Mouse (Mus musculus): Measurements from ENCODE around the gene Zfp423. TPM values are rescaled to one million over a fixed set of nuclear protein-coding genes. Genes with fewer than 3 reads are reported as not detected.
A peak's percentile ranks its signal among the peaks of the same experiment; 100 is the strongest.

The Zfp423 gene
- polyA plus RNA-seq, 1 experiment from 2014 or later = 5.0 TPM

DNA sequence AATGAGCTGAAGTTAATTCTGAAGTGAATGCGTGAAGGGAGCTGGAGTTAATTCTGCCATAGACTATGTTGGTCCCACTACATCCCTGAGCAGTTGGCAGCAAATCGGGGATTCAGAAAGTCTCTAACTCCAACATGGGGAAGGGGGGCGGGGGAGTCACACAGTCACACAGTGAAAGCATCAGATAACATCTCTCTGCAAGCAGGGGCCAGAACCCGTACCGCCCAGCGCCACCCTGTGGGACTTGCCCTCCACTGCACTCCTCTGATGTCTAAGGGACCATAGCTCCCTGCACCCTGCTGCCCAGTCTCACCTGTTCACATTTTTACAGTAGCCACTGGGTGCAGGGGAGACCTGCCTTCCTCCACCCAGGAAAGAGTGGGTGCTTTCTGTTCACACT is 129.2 kb downstream of the Zfp423 start:
- Histone ChIP-seq H3K27ac (no peak overlapping the region), H3K36me3 (no peaks in the 10 kb centered on the region), H3K9me3 (no peaks in the 10 kb centered on the region), H3K4me3 (replicated peaks) (no peak overlapping the region), H3K4me2 (replicated peaks) (no peak overlapping the region), H3K27me3 (replicated peaks) (no peaks in the 10 kb centered on the region), H3K9ac (no peak overlapping the region), H3K4me1 (replicated peaks) (peaks cover 18% of the 10 kb centered on the region)
- WGBS = 27% methylated on average over 6 of the region's 6 CpGs
- no peak for ATAC-seq

DNA sequence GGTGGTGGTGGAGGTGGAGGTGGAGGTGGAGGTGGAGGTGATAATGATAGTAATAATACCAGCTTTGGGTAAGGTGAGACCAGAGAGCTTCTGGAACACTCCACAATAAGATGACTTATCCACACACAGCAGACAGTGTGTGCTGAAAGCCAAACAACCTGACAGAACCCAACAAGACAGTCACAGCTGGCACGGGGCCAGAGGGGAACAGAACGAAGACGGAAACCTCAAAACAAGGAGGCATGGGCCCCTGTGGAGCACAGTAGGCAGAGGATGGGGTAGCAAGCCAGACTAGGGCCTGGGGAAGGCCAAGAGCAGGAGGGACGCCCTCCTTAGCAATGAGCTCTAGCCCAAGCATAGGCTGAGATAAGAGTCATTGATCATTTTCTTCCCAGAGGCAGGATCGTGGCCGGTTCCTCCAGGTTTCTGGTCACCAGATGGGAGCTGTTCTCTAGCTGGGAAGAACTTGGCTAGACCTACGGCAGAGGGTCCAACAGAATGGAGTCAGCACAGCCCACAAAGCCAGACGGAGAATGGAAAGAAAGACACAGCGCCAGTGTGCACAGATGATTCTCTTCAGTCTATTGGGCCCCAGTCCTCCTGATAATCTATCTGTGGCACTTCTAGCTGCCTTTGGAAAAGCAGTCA is 133.3 kb downstream of the Zfp423 start:
- H3K27me3 ChIP-seq (replicated peaks) = no peaks in the 10 kb centered on the region
- no peak for ATAC-seq
- 67% methylated on average over 9 of the region's 9 CpGs for WGBS

DNA sequence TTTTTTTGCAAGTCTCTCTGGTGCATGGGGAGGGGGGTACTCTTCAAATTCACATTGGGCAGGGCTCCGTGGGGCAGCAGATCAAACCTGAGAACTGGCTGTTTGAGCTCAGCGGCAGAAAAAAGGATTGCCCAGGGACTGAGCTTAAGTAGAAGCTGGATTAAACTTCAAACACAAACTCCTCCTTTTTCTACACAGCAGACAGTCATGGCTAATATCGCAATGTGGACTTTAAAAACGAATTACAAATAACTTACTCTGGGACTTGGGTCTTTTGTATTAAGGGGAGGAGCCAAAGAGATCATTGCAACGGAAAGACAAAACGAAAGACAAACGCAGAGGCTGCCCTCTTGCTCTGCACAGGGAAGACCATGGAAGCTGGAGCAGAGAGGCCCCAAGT is 136.2 kb downstream of the Zfp423 start:
- peak overlapping the region; percentile 17; the same call in 1 of the 2 replicates for H3K4me2 ChIP-seq (replicated peaks)
- H3K27ac ChIP-seq = no peak overlapping the region
- no peak overlapping the region for H3K9ac ChIP-seq
- H3K27me3 ChIP-seq (replicated peaks) = no peaks in the 10 kb centered on the region
- no peaks in the 10 kb centered on the region for H3K9me3 ChIP-seq
- no peak for ATAC-seq
- no peak overlapping the region for H3K4me3 ChIP-seq (replicated peaks)
- H3K36me3 ChIP-seq = no peaks in the 10 kb centered on the region
- peaks cover 8% of the 10 kb centered on the region for H3K4me1 ChIP-seq (replicated peaks)
- 15% methylated on average over 7 of the region's 7 CpGs for WGBS

More for the DNA sequence above, 133.3 kb downstream of the Zfp423 start:
- no peaks in the 10 kb centered on the region for H3K9me3 ChIP-seq
- H3K4me3 ChIP-seq (replicated peaks) = no peak overlapping the region
- H3K4me1 ChIP-seq (replicated peaks) = peaks cover 11% of the 10 kb centered on the region
- H3K27ac ChIP-seq = no peak overlapping the region
- no peak overlapping the region for H3K9ac ChIP-seq
- no peak overlapping the region for H3K4me2 ChIP-seq (replicated peaks)
- no peaks in the 10 kb centered on the region for H3K36me3 ChIP-seq

GRCm38 (mm10) chr8:87822690-87823089 is 136.7 kb downstream of the Zfp423 start:
- no peaks in the 10 kb centered on the region for H3K27me3 ChIP-seq (replicated peaks)
- H3K9me3 ChIP-seq = no peaks in the 10 kb centered on the region
- H3K36me3 ChIP-seq = no peaks in the 10 kb centered on the region
- WGBS = 31% methylated on average over 12 of the region's 12 CpGs
- H3K4me2 ChIP-seq (replicated peaks) = 0 out of 2 replicates have a peak overlapping the region, but pooled peaks have one; percentile 17
- no peak overlapping the region for H3K27ac ChIP-seq
- no peak overlapping the region for H3K9ac ChIP-seq
- H3K4me1 ChIP-seq (replicated peaks) = peaks cover 8% of the 10 kb centered on the region
- H3K4me3 ChIP-seq (replicated peaks) = no peak overlapping the region
- ATAC-seq = no peak

DNA sequence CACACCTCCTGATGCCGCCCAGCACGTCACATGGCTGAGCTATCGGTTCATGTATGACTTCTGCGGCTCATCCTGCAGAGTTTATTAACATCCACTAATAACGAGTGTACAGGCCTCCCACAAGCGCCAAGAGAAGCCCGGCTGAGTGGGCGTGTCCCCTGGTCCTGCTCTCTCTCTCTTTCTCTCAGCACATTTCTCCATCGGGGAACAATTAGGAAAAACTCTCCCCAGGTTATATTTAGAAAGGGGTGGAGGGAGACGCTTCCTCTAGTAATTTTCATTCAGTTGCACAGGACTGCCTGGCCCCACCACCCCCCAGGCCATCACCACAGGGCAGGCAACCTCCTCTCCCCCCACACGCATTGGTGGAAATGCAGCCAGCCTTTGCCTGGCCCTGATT is 137.2 kb downstream of the Zfp423 start:
- ATAC-seq = no peak
- 63% methylated on average over 11 of the region's 11 CpGs for WGBS

GRCm38 (mm10) chr8:87821655-87822054 is 137.7 kb downstream of the Zfp423 start:
- Histone ChIP-seq H3K4me3 (replicated peaks) (no peak overlapping the region), H3K36me3 (no peaks in the 10 kb centered on the region), H3K4me1 (replicated peaks) (peaks cover 8% of the 10 kb centered on the region), H3K27ac (no peak overlapping the region), H3K27me3 (replicated peaks) (no peaks in the 10 kb centered on the region), H3K4me2 (replicated peaks) (no peak overlapping the region), H3K9me3 (no peaks in the 10 kb centered on the region), H3K9ac (no peak overlapping the region)
- ATAC-seq = 0 out of 2 replicates have a peak, but pooled peaks have one; percentile 12
- WGBS = 86% methylated on average over 2 of the region's 2 CpGs

More for the DNA sequence above, 137.2 kb downstream of the Zfp423 start:
- Histone ChIP-seq H3K9me3 (no peaks in the 10 kb centered on the region), H3K36me3 (no peaks in the 10 kb centered on the region), H3K27ac (no peak overlapping the region), H3K4me3 (replicated peaks) (no peak overlapping the region), H3K4me2 (replicated peaks) (no peak overlapping the region), H3K27me3 (replicated peaks) (no peaks in the 10 kb centered on the region), H3K9ac (no peak overlapping the region), H3K4me1 (replicated peaks) (peaks cover 8% of the 10 kb centered on the region)

- no peak for ATAC-seq
- 95% methylated on average over 3 of the region's 3 CpGs for WGBS
Observed at GRCm38 (mm10) chr8:87819263-87819662, 140.1 kb downstream of the Zfp423 start.

GRCm38 (mm10) chr8:87818506-87818905 is 140.9 kb downstream of the Zfp423 start:
- Histone ChIP-seq H3K27me3 (replicated peaks) (no peaks in the 10 kb centered on the region), H3K36me3 (no peaks in the 10 kb centered on the region), H3K27ac (no peak overlapping the region), H3K4me3 (replicated peaks) (no peak overlapping the region), H3K4me2 (replicated peaks) (no peak overlapping the region), H3K4me1 (replicated peaks) (peaks cover 8% of the 10 kb centered on the region), H3K9me3 (no peaks in the 10 kb centered on the region), H3K9ac (no peak overlapping the region)
- WGBS = 92% methylated on average over 7 of the region's 7 CpGs
- no peak for ATAC-seq

More at GRCm38 (mm10) chr8:87819263-87819662, 140.1 kb downstream of the Zfp423 start:
- Histone ChIP-seq H3K36me3 (no peaks in the 10 kb centered on the region), H3K9ac (no peak overlapping the region), H3K27me3 (replicated peaks) (no peaks in the 10 kb centered on the region), H3K4me1 (replicated peaks) (peaks cover 8% of the 10 kb centered on the region), H3K4me3 (replicated peaks) (no peak overlapping the region), H3K9me3 (no peaks in the 10 kb centered on the region), H3K27ac (no peak overlapping the region), H3K4me2 (replicated peaks) (no peak overlapping the region)

DNA sequence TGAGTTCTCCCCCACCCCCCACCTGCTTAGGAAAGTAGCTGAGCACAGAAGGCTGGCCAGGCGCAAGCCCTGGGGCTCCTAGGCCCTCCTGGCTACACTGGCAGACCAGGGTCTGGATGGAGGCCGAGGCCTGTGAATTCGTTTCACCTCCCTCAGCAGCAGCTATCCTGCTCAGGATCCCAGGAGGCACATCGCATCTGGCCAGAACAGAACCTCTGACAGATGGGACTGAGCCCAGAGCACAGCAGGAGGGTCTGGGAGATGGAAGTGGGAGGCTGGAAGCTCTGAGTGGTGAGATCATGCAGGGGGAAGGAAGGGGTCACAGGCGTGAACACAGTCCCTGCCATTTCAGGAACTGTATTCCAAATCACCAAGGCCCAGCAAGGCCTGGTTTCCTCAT is 143.3 kb downstream of the Zfp423 start:
- 73% methylated on average over 5 of the region's 5 CpGs for WGBS
- Histone ChIP-seq H3K4me1 (replicated peaks) (peaks cover 6% of the 10 kb centered on the region; the same call in 1 of the 2 replicates), H3K36me3 (no peaks in the 10 kb centered on the region), H3K27me3 (replicated peaks) (no peaks in the 10 kb centered on the region), H3K9me3 (no peaks in the 10 kb centered on the region), H3K9ac (no peak overlapping the region), H3K27ac (no peak overlapping the region), H3K4me2 (replicated peaks) (no peak overlapping the region), H3K4me3 (replicated peaks) (no peak overlapping the region)
- no peak for ATAC-seq

DNA sequence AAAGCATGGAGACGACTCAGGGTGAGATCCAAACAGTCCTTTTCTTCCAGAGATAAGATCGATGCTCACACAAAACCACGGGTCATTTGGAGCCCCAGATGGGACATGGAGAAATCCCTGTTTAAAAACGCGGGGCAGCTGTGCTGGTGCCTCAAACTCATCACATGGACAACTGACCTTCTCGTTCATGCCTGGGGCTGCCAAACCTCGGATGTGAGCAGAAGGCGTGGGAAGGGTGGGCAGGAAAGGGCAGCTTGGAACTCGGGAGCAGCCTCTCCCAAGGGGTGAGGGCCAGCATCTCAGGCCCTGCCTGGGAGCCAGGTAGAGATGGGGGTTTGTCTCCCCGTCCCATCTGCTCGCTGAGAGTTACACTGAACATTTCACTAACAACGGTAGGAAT is 146.7 kb downstream of the Zfp423 start:
- WGBS = 70% methylated on average over 12 of the region's 12 CpGs
- no peak for ATAC-seq

DNA sequence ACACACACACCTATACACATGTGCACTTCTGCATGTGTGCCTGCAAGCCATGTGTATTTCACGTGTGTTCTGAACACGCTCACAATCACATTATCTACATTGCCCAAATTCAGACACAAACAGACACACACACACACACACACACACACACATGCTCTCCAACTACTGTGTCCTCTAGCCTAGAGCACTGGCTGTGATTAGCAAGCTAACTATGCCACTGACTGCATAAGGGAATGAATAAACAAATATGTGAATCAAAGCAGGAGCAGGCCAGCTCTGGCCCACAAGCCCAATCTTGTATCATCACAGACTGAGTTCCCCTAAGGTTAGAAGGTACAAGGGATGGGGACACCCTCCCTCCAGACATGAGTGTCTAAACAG is 147.3 kb downstream of the Zfp423 start:
- H3K27me3 ChIP-seq (replicated peaks) = no peaks in the 10 kb centered on the region
- no peak for ATAC-seq
- 84% methylated on average over 2 of the region's 2 CpGs for WGBS
- H3K9me3 ChIP-seq = no peaks in the 10 kb centered on the region
- no peaks in the 10 kb centered on the region for H3K36me3 ChIP-seq
- H3K4me2 ChIP-seq (replicated peaks) = no peak overlapping the region
- H3K27ac ChIP-seq = no peak overlapping the region
- no peak overlapping the region for H3K4me3 ChIP-seq (replicated peaks)
- no peak overlapping the region for H3K9ac ChIP-seq
- peaks cover 6% of the 10 kb centered on the region; the same call in 1 of the 2 replicates for H3K4me1 ChIP-seq (replicated peaks)

More for the DNA sequence above, 146.7 kb downstream of the Zfp423 start:
- Histone ChIP-seq H3K4me2 (replicated peaks) (no peak overlapping the region), H3K27me3 (replicated peaks) (no peaks in the 10 kb centered on the region), H3K4me1 (replicated peaks) (peaks cover 6% of the 10 kb centered on the region; the same call in 1 of the 2 replicates), H3K9ac (no peak overlapping the region), H3K4me3 (replicated peaks) (no peak overlapping the region), H3K9me3 (no peaks in the 10 kb centered on the region), H3K36me3 (no peaks in the 10 kb centered on the region), H3K27ac (no peak overlapping the region)

DNA sequence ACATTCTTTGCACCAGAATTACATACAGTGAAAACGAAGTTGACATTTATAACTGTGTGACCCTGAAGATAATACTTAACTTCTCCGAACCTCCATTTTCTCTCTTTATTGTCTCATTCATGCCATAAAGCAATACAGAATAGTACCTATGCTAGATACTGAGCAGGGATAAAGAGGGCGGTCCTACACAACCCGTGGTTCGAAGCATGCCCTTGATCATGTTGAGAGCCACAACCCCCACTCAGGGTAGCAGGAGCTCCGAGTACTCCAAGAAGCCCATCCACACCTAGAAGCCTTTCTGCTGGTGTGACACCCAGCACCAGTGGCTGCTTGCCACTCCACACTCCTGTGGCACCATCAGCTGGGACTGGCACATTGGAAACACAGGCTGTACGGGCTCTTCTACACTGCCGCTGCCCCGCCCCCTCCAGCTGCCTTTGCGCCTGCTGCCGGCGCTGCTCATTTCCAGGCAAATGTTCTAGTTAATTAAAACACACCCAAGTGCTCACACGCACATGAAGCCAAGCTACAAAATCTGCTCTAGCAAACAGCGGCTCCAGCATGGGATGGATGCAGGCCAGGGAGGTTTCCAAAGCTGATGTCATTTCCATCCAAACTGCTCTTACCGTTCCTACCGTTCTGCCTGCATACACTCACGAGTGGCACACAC is 147.9 kb downstream of the Zfp423 start:
- no peak overlapping the region for H3K9ac ChIP-seq
- H3K27me3 ChIP-seq (replicated peaks) = no peaks in the 10 kb centered on the region
- H3K9me3 ChIP-seq = no peaks in the 10 kb centered on the region
- peaks cover 6% of the 10 kb centered on the region; the same call in 1 of the 2 replicates for H3K4me1 ChIP-seq (replicated peaks)
- H3K4me2 ChIP-seq (replicated peaks) = no peak overlapping the region
- H3K36me3 ChIP-seq = no peaks in the 10 kb centered on the region
- H3K4me3 ChIP-seq (replicated peaks) = no peak overlapping the region
- H3K27ac ChIP-seq = no peak overlapping the region
- WGBS = 65% methylated on average over 17 of the region's 17 CpGs
- ATAC-seq = no peak

DNA sequence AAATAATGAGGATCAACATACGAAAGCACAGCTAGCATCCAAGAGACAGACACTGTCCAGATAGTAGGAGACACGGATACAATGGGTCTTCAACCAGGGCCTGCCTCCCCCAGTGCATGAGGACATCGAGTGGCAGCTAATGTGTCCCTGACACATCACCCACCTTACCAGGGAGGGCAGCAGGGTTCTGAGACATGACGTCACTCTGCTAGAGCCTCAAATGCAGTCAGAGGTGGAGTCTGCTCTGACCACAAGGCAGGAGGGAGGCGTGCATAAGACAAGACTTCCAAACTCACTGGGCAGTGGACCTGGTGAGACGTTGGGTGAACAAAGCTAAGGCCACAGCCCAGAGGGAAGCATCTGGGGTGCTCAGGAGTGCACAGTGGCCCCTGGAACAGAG is 148.6 kb downstream of the Zfp423 start:
- 82% methylated on average over 6 of the region's 6 CpGs for WGBS
- no peaks in the 10 kb centered on the region for H3K36me3 ChIP-seq
- ATAC-seq = no peak
- H3K4me2 ChIP-seq (replicated peaks) = no peak overlapping the region
- no peak overlapping the region for H3K27ac ChIP-seq
- no peaks in the 10 kb centered on the region for H3K27me3 ChIP-seq (replicated peaks)
- no peak overlapping the region for H3K9ac ChIP-seq
- no peak overlapping the region for H3K4me3 ChIP-seq (replicated peaks)
- H3K4me1 ChIP-seq (replicated peaks) = peaks cover 6% of the 10 kb centered on the region; the same call in 1 of the 2 replicates
- no peaks in the 10 kb centered on the region for H3K9me3 ChIP-seq

Data from intestine, embryonic 15.5 days (tissue).